Mouse (Mus musculus) kidney, adult 2 months (tissue): Measurements from ENCODE around the gene Coq2.

ENCODE experiments used
- CTCF ChIP-seq: fragments of 200-500 bp; conservative IDR thresholded peaks from 2 replicates; pipeline ENCODE4 v1.5.1; 2011; ENCODE audit warnings: low read depth, mild to moderate bottlenecking, control low read depth, low read length, moderate library complexity, mixed read lengths; ENCODE audit not compliant: insufficient read depth, insufficient read length
- POLR2A ChIP-seq: fragments of 200-500 bp; IDR thresholded peaks from one replicate; pipeline ENCODE4 v1.6.1; 2011; ENCODE audit warnings: low read depth, low read length, control low read depth

- TF ChIP-seq CTCF = no peak
- TF ChIP-seq POLR2A = no peak
These were observed 50.1 kb downstream of the Coq2 start for GRCm38 (mm10) chr5:100624743-100625360.
